Mouse (Mus musculus) limb, embryonic 11.5 days (tissue): Measurements from ENCODE around the gene Cyp2w1. TPM values are rescaled to one million over a fixed set of nuclear protein-coding genes. Genes with fewer than 3 reads are reported as not detected.

Experiments used
- ATAC-seq: fragments of 200-750 bp; cut with Nextera tagmentation; 2 replicates; pipeline ENCODE4 v1.8.0; 2017; ENCODE audit warnings: low read depth; ENCODE audit not compliant: insufficient number of reproducible peaks, low FRiP score, low TSS enrichment
- DNase-seq: peaks from one replicate; pipeline ENCODE4 v3.0.0-alpha.2; 2015; ENCODE audit warnings: low spot score
- H3K27ac ChIP-seq: fragments of 300-500 bp; sonication (generic); replicated peaks from 2 replicates; pipeline ENCODE4 v1.5.1; 2014; ENCODE audit warnings: low read depth, mild to moderate bottlenecking, low read length
- H3K27me3 ChIP-seq: fragments of 300-500 bp; sonication (generic); 2 replicates; pipeline ENCODE4 v1.6.1; 2014; ENCODE audit warnings: mild to moderate bottlenecking, low read length, mixed read lengths; ENCODE audit not compliant: control insufficient read depth, insufficient read depth
- H3K36me3 ChIP-seq: fragments of 300-500 bp; sonication (generic); 2 replicates; pipeline ENCODE4 v1.6.1; 2014; ENCODE audit warnings: mild to moderate bottlenecking, low read length, moderate library complexity, mixed read lengths; ENCODE audit not compliant: control insufficient read depth, insufficient read depth
- H3K4me1 ChIP-seq: fragments of 300-500 bp; sonication (generic); 2 replicates; pipeline ENCODE4 v1.6.1; 2014; ENCODE audit warnings: low read length, mixed read lengths; ENCODE audit not compliant: control insufficient read depth, insufficient read depth
- H3K4me2 ChIP-seq: fragments of 300-500 bp; sonication (generic); 2 replicates; pipeline ENCODE4 v1.6.1; 2014; ENCODE audit warnings: low read depth, mild to moderate bottlenecking, moderate library complexity; ENCODE audit not compliant: severe bottlenecking
- H3K4me3 ChIP-seq: fragments of 300-500 bp; sonication (generic); 2 replicates; pipeline ENCODE4 v1.5.1; 2014; ENCODE audit warnings: low read depth, low read length
- H3K9ac ChIP-seq: fragments of 300-500 bp; sonication (generic); 2 replicates; pipeline ENCODE4 v1.6.1; 2014; ENCODE audit warnings: mild to moderate bottlenecking, low read length
- H3K9me3 ChIP-seq: fragments of 300-500 bp; sonication (generic); 2 replicates; pipeline ENCODE4 v1.6.1; 2016; ENCODE audit warnings: low read length; ENCODE audit not compliant: control insufficient read depth
- WGBS: fragments of 180-500 bp; shearing (Covaris S2); extraction: QIAGEN DNeasy Blood & Tissue Kit; methylation state at CpG from one replicate; pipeline ENCODE4 v1.1.7; 2014; 5-methylcytosine and 5-hydroxymethylcytosine counted together
- polyA plus RNA-seq: library from polyadenylated mRNA; unstranded; fragments of >200 nt; fragmentation: Nextera tagmentation; extraction: Ambion mirVana; gene quantifications from 2 replicates; pipeline ENCODE4 v1.2.1, GENCODE M21; 2014

The Cyp2w1 gene
- polyA plus RNA-seq, 1 experiment from 2014 or later = not detected

GRCm38 (mm10) chr5:139371631-139372401 lies 19.4 kb downstream of the Cyp2w1 start:
- WGBS = 1% methylated on average over 39 of the region's 39 CpGs
- Histone ChIP-seq H3K9ac (peak overlapping the region; percentile 92), H3K36me3 (no peaks in the 10 kb centered on the region), H3K4me2 (peak overlapping the region; percentile 82), H3K4me3 (peak overlapping the region; percentile 52), H3K27me3 (no peaks in the 10 kb centered on the region), H3K4me1 (peaks cover 12% of the 10 kb centered on the region), H3K9me3 (no peaks in the 10 kb centered on the region), H3K27ac (peak overlapping the region; percentile 73; the same call in 1 of the 2 replicates)
- ATAC-seq (peak; percentile 93), DNase-seq (peak; percentile 96)

GRCm38 (mm10) chr5:139373126-139373525 lies 20.7 kb downstream of the Cyp2w1 start:
- DNase-seq (no peak), ATAC-seq (no peak)
- Histone ChIP-seq H3K4me2 (no peak overlapping the region), H3K36me3 (no peaks in the 10 kb centered on the region), H3K4me1 (peaks cover 12% of the 10 kb centered on the region), H3K4me3 (no peak overlapping the region), H3K9ac (no peak overlapping the region), H3K27me3 (no peaks in the 10 kb centered on the region), H3K27ac (no peak overlapping the region), H3K9me3 (no peaks in the 10 kb centered on the region)
- WGBS = 84% methylated on average over 3 of the region's 3 CpGs

- H3K4me3 ChIP-seq = no peak overlapping the region
- H3K27me3 ChIP-seq = no peaks in the 10 kb centered on the region
- H3K36me3 ChIP-seq = no peaks in the 10 kb centered on the region
- 86% methylated on average over 6 of the region's 6 CpGs for WGBS
- no peak overlapping the region for H3K4me2 ChIP-seq
- DNase-seq = no peak
- peaks cover 15% of the 10 kb centered on the region for H3K4me1 ChIP-seq
- no peak for ATAC-seq
- no peaks in the 10 kb centered on the region for H3K9me3 ChIP-seq
- no peak overlapping the region for H3K27ac ChIP-seq
- no peak overlapping the region for H3K9ac ChIP-seq
These were observed 21.6 kb downstream of the Cyp2w1 start for GRCm38 (mm10) chr5:139373889-139374444.

- Histone ChIP-seq H3K4me3 (no peak overlapping the region), H3K9ac (no peak overlapping the region), H3K36me3 (no peaks in the 10 kb centered on the region), H3K9me3 (no peaks in the 10 kb centered on the region), H3K4me1 (peaks cover 19% of the 10 kb centered on the region), H3K27ac (no peak overlapping the region), H3K4me2 (no peak overlapping the region), H3K27me3 (no peaks in the 10 kb centered on the region)
- 83% methylated on average over 2 of the region's 2 CpGs for WGBS
- no peak for DNase-seq
- no peak for ATAC-seq
These were observed 22.4 kb downstream of the Cyp2w1 start for GRCm38 (mm10) chr5:139374841-139375240.

GRCm38 (mm10) chr5:139377468-139378270 lies 25.3 kb downstream of the Cyp2w1 start, which contains the start of gene Gpr146:
Gpr146 (plus strand) TSS chr5:139377697.
- Histone ChIP-seq H3K4me3 (no peak within 1 kb of the TSS), H3K27me3 (no peaks in the 10 kb centered on the region), H3K9ac (no peak within 1 kb of the TSS), H3K36me3 (no peaks in the 10 kb centered on the region), H3K4me2 (no peak within 1 kb of the TSS), H3K9me3 (no peaks in the 10 kb centered on the region), H3K27ac (no peak within 1 kb of the TSS), H3K4me1 (peaks cover 7% of the 10 kb centered on the region; the same call in 1 of the 2 replicates)
- no peak for DNase-seq
- ATAC-seq = no peak
- 78% methylated on average over 18 of the region's 18 CpGs for WGBS

GRCm38 (mm10) chr5:139378271-139378556 lies 25.8 kb downstream of the Cyp2w1 start:
- no peak for ATAC-seq
- no peaks in the 10 kb centered on the region for H3K9me3 ChIP-seq
- no peaks in the 10 kb centered on the region for H3K36me3 ChIP-seq
- no peak overlapping the region for H3K9ac ChIP-seq
- H3K27me3 ChIP-seq = no peaks in the 10 kb centered on the region
- no peak for DNase-seq
- no peak overlapping the region for H3K27ac ChIP-seq
- 95% methylated on average over 7 of the region's 7 CpGs for WGBS
- H3K4me1 ChIP-seq = peaks cover 7% of the 10 kb centered on the region; the same call in 1 of the 2 replicates
- H3K4me3 ChIP-seq = no peak overlapping the region
- H3K4me2 ChIP-seq = no peak overlapping the region

GRCm38 (mm10) chr5:139378986-139379629 lies 26.7 kb downstream of the Cyp2w1 start:
- Histone ChIP-seq H3K4me2 (peak overlapping the region; percentile 7; the same call in 1 of the 2 replicates), H3K4me3 (no peak overlapping the region; the same call in 1 of the 2 replicates), H3K36me3 (no peaks in the 10 kb centered on the region), H3K9me3 (no peaks in the 10 kb centered on the region), H3K9ac (no peak overlapping the region), H3K4me1 (peaks cover 7% of the 10 kb centered on the region; the same call in 1 of the 2 replicates), H3K27me3 (no peaks in the 10 kb centered on the region), H3K27ac (no peak overlapping the region; the same call in 1 of the 2 replicates)
- DNase-seq = no peak
- 59% methylated on average over 21 of the region's 21 CpGs for WGBS
- no peak for ATAC-seq
